Mouse (Mus musculus) midbrain, embryonic 16.5 days (tissue): ENCODE results near the gene Mat2a. TPM values are rescaled to one million over a fixed set of nuclear protein-coding genes. Genes with fewer than 3 reads are reported as not detected.

Experiments
- ATAC-seq: fragments of 200-750 bp; cut with Nextera tagmentation; 2 replicates; pipeline ENCODE4 v1.8.0; 2017; ENCODE audit warnings: moderate TSS enrichment
- H3K27ac ChIP-seq: fragments of 300-500 bp; sonication (generic); 2 replicates; pipeline ENCODE4 v1.5.1; 2014; ENCODE audit warnings: mild to moderate bottlenecking, low read length, mixed read lengths
- H3K27me3 ChIP-seq: fragments of 300-500 bp; sonication (generic); 2 replicates; pipeline ENCODE4 v1.6.1; 2014; ENCODE audit warnings: low read depth, low read length, mixed read lengths; ENCODE audit not compliant: control insufficient read depth, insufficient read depth
- H3K36me3 ChIP-seq: fragments of 300-500 bp; sonication (generic); 2 replicates; pipeline ENCODE4 v1.6.1; 2014; ENCODE audit warnings: mild to moderate bottlenecking, low read length, moderate library complexity, mixed read lengths; ENCODE audit not compliant: control insufficient read depth, insufficient read depth
- H3K4me1 ChIP-seq: fragments of 300-500 bp; sonication (generic); 2 replicates; pipeline ENCODE4 v1.6.1; 2014; ENCODE audit warnings: mild to moderate bottlenecking, low read length, mixed read lengths; ENCODE audit not compliant: control insufficient read depth, insufficient read depth
- H3K4me2 ChIP-seq: fragments of 300-500 bp; sonication (generic); 2 replicates; pipeline ENCODE4 v1.6.1; 2014; ENCODE audit warnings: mild to moderate bottlenecking, low read length, mixed read lengths
- H3K4me3 ChIP-seq: fragments of 300-500 bp; sonication (generic); 2 replicates; pipeline ENCODE4 v1.5.1; 2014; ENCODE audit warnings: low read depth, mild to moderate bottlenecking, low read length, moderate library complexity, mixed read lengths
- H3K9ac ChIP-seq: fragments of 300-500 bp; sonication (generic); 2 replicates; pipeline ENCODE4 v1.6.1; 2014; ENCODE audit warnings: low read depth, low read length, mixed read lengths
- H3K9me3 ChIP-seq: fragments of 300-500 bp; sonication (generic); replicated peaks from 2 replicates; pipeline ENCODE4 v1.6.1; 2014; ENCODE audit warnings: mild to moderate bottlenecking, low read length, mixed read lengths; ENCODE audit not compliant: control insufficient read depth, poor library complexity, severe bottlenecking
- WGBS: fragments of 180-500 bp; shearing (Covaris S2); extraction: QIAGEN DNeasy Blood & Tissue Kit; methylation state at CpG from one replicate; pipeline ENCODE4 v1.1.7; 2014; 5-methylcytosine and 5-hydroxymethylcytosine counted together
- polyA plus RNA-seq: library from polyadenylated mRNA; unstranded; fragments of >200 nt; fragmentation: Nextera tagmentation; extraction: Ambion mirVana; gene quantifications from 2 replicates; pipeline ENCODE4 v1.2.1, GENCODE M21; 2015

The Mat2a gene
- polyA plus RNA-seq, 1 experiment from 2014 or later = 348 TPM

- Histone ChIP-seq H3K27ac (no peak overlapping the region), H3K27me3 (no peaks in the 10 kb centered on the region), H3K9me3 (no peaks in the 10 kb centered on the region), H3K4me3 (no peak overlapping the region), H3K4me2 (no peak overlapping the region), H3K36me3 (no peaks in the 10 kb centered on the region), H3K9ac (no peak overlapping the region), H3K4me1 (peaks cover 9% of the 10 kb centered on the region)
- ATAC-seq = no peak
- 14% methylated on average over 1 of the region's 1 CpGs for WGBS
These were observed 29.4 kb downstream of the Mat2a start for GRCm38 (mm10) chr6:72410003-72410402.

- H3K4me1 ChIP-seq = peaks cover 4% of the 10 kb centered on the region; the same call in 1 of the 2 replicates
- no peaks in the 10 kb centered on the region for H3K9me3 ChIP-seq
- H3K9ac ChIP-seq = no peak overlapping the region
- H3K36me3 ChIP-seq = no peaks in the 10 kb centered on the region
- H3K27me3 ChIP-seq = no peaks in the 10 kb centered on the region
- WGBS = 17% methylated on average over 3 of the region's 3 CpGs
- no peak overlapping the region for H3K4me2 ChIP-seq
- H3K27ac ChIP-seq = no peak overlapping the region
- ATAC-seq = no peak
- H3K4me3 ChIP-seq = no peak overlapping the region
These were observed 29.8 kb downstream of the Mat2a start for GRCm38 (mm10) chr6:72409567-72409966.

GRCm38 (mm10) chr6:72407119-72407518, 32.2 kb downstream of the Mat2a start:
- 0 out of 2 replicates have a peak, but pooled peaks have one; percentile 41 for ATAC-seq
- WGBS = 2% methylated on average over 5 of the region's 5 CpGs
- Histone ChIP-seq H3K9me3 (no peaks in the 10 kb centered on the region), H3K27me3 (no peaks in the 10 kb centered on the region), H3K4me3 (no peak overlapping the region), H3K9ac (no peak overlapping the region), H3K4me2 (no peak overlapping the region), H3K27ac (no peak overlapping the region), H3K36me3 (no peaks in the 10 kb centered on the region), H3K4me1 (no peaks in the 10 kb centered on the region)

- Histone ChIP-seq H3K27ac (no peak overlapping the region), H3K9ac (no peak overlapping the region), H3K4me2 (no peak overlapping the region), H3K27me3 (no peaks in the 10 kb centered on the region), H3K4me3 (no peak overlapping the region), H3K36me3 (no peaks in the 10 kb centered on the region), H3K9me3 (no peaks in the 10 kb centered on the region), H3K4me1 (no peaks in the 10 kb centered on the region)
- WGBS = 86% methylated on average over 7 of the region's 7 CpGs
- no peak for ATAC-seq
These were observed 34.0 kb downstream of the Mat2a start for GRCm38 (mm10) chr6:72405356-72405755.

- 21% methylated on average over 7 of the region's 7 CpGs for WGBS
- no peaks in the 10 kb centered on the region for H3K36me3 ChIP-seq
- no peaks in the 10 kb centered on the region for H3K27me3 ChIP-seq
- no peak overlapping the region for H3K27ac ChIP-seq
- H3K4me3 ChIP-seq = no peak overlapping the region
- ATAC-seq = no peak
- H3K9me3 ChIP-seq = no peaks in the 10 kb centered on the region
- no peak overlapping the region for H3K4me2 ChIP-seq
- H3K9ac ChIP-seq = no peak overlapping the region
- no peaks in the 10 kb centered on the region for H3K4me1 ChIP-seq
These were observed 37.5 kb downstream of the Mat2a start for GRCm38 (mm10) chr6:72401875-72402274.

GRCm38 (mm10) chr6:72399967-72400366, 39.4 kb downstream of the Mat2a start:
- H3K9me3 ChIP-seq = no peaks in the 10 kb centered on the region
- no peak overlapping the region for H3K9ac ChIP-seq
- 49% methylated on average over 2 of the region's 2 CpGs for WGBS
- ATAC-seq = no peak
- no peaks in the 10 kb centered on the region for H3K36me3 ChIP-seq
- no peaks in the 10 kb centered on the region for H3K4me1 ChIP-seq
- no peak overlapping the region for H3K4me2 ChIP-seq
- no peak overlapping the region for H3K4me3 ChIP-seq
- no peak overlapping the region for H3K27ac ChIP-seq
- no peaks in the 10 kb centered on the region; the same call in 1 of the 2 replicates for H3K27me3 ChIP-seq

GRCm38 (mm10) chr6:72396837-72397251, 42.5 kb downstream of the Mat2a start:
- 79% methylated on average over 10 of the region's 10 CpGs for WGBS
- Histone ChIP-seq H3K27me3 (no peaks in the 10 kb centered on the region; the same call in 1 of the 2 replicates), H3K4me3 (no peak overlapping the region), H3K9ac (no peak overlapping the region), H3K36me3 (no peaks in the 10 kb centered on the region), H3K4me1 (no peaks in the 10 kb centered on the region), H3K27ac (no peak overlapping the region), H3K9me3 (no peaks in the 10 kb centered on the region), H3K4me2 (no peak overlapping the region)
- ATAC-seq = no peak

GRCm38 (mm10) chr6:72392341-72392740, 47.0 kb downstream of the Mat2a start:
- no peaks in the 10 kb centered on the region for H3K9me3 ChIP-seq
- H3K36me3 ChIP-seq = no peaks in the 10 kb centered on the region
- no peak overlapping the region for H3K27ac ChIP-seq
- WGBS = 89% methylated on average over 5 of the region's 5 CpGs
- no peak overlapping the region for H3K4me3 ChIP-seq
- peaks cover 15% of the 10 kb centered on the region for H3K27me3 ChIP-seq
- H3K9ac ChIP-seq = no peak overlapping the region
- H3K4me1 ChIP-seq = 0 out of 2 replicates have a peak, but pooled peaks cover 3% of the 10 kb centered on the region
- H3K4me2 ChIP-seq = no peak overlapping the region
- ATAC-seq = no peak

- no peak overlapping the region for H3K27ac ChIP-seq
- H3K9ac ChIP-seq = no peak overlapping the region
- WGBS = 18% methylated on average over 11 of the region's 12 CpGs
These were observed 48.4 kb downstream of the Mat2a start for GRCm38 (mm10) chr6:72390795-72391521.

More at GRCm38 (mm10) chr6:72390795-72391521, 48.4 kb downstream of the Mat2a start:
- H3K4me3 ChIP-seq = peak overlapping the region; percentile 24; the same call in 1 of the 2 replicates
- H3K4me1 ChIP-seq = 0 out of 2 replicates have a peak, but pooled peaks cover 3% of the 10 kb centered on the region
- H3K9me3 ChIP-seq = no peaks in the 10 kb centered on the region
- peak overlapping the region; percentile 40 for H3K4me2 ChIP-seq
- no peaks in the 10 kb centered on the region for H3K36me3 ChIP-seq
- peaks cover 15% of the 10 kb centered on the region for H3K27me3 ChIP-seq
- ATAC-seq = no peak
